Mouse (Mus musculus): ENCODE results near the gene Gm10840. TPM values are rescaled to one million over a fixed set of nuclear protein-coding genes. Genes with fewer than 3 reads are reported as not detected.
"Not testable (repeated sequence)": the region's sequence is repeated elsewhere in the genome, so short reads cannot be mapped to it uniquely, and the experiment has no call there.

The Gm10840 gene
- polyA plus RNA-seq, 1 experiment from 2014 or later: not detected

DNA sequence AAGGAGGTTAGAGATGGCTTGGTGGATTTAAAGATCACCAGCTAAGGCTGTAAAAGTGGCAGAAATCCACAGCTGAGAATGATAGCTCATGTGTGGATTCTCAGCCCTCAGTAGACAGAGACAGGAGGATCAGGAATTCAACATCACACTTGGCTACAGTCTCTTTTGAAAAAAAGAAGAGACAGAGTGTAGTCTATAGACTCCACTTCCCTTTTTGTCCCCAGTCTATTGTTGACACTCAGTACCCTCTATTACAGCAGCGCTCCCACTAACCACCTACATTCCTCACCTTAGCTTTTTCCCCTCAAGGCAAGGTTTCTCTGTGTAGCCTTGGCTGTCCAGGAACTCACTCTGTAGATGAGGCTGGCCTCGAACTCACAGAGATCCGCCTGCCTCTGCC is 31.1 kb downstream of the Gm10840 start:
- H3K4me1 ChIP-seq (ENCODE audit: control insufficient read depth, insufficient read depth, low read length): peaks cover 6% of the 10 kb centered on the region
- ATAC-seq (no peak), DNase-seq (ENCODE audit: low spot score) (no peak)
- no peak overlapping the region for H3K27ac ChIP-seq (ENCODE audit: low read depth, low read length)
- H3K36me3 ChIP-seq (ENCODE audit: control insufficient read depth, insufficient read depth, low read length): peaks cover 4% of the 10 kb centered on the region; the same call in 1 of the 2 replicates
- no peaks in the 10 kb centered on the region for H3K27me3 ChIP-seq (replicated peaks; ENCODE audit: control insufficient read depth, insufficient read depth, low read length)
- no peaks in the 10 kb centered on the region for H3K9me3 ChIP-seq (replicated peaks; ENCODE audit: control insufficient read depth, low read length)
- 91% methylated on average over 3 of the region's 3 CpGs for WGBS
- no peak overlapping the region for H3K4me3 ChIP-seq (ENCODE audit: low read depth, low read length)
- no peak overlapping the region for H3K9ac ChIP-seq (ENCODE audit: low read length)
- no peak overlapping the region for H3K4me2 ChIP-seq (ENCODE audit: low read length)

- Histone ChIP-seq H3K27me3 (replicated peaks; ENCODE audit: control insufficient read depth, insufficient read depth, low read length) (no peaks in the 10 kb centered on the region), H3K9ac (ENCODE audit: low read length) (no peak overlapping the region; the same call in 1 of the 2 replicates), H3K4me3 (ENCODE audit: low read depth, low read length) (peak overlapping the region; percentile 75; the same call in 1 of the 2 replicates), H3K27ac (ENCODE audit: low read depth, low read length) (no peak overlapping the region), H3K36me3 (ENCODE audit: control insufficient read depth, insufficient read depth, low read length) (peaks cover 4% of the 10 kb centered on the region; the same call in 1 of the 2 replicates), H3K4me2 (ENCODE audit: low read length) (peak overlapping the region; percentile 71), H3K4me1 (ENCODE audit: control insufficient read depth, insufficient read depth, low read length) (peaks cover 6% of the 10 kb centered on the region), H3K9me3 (replicated peaks; ENCODE audit: control insufficient read depth, low read length) (no peaks in the 10 kb centered on the region)
- DNase-seq (ENCODE audit: low spot score): no peak
- no peak for ATAC-seq
- WGBS: 92% methylated on average over 5 of the region's 5 CpGs
Observed at GRCm38 (mm10) chr11:106192241-106192640, 31.6 kb downstream of the Gm10840 start.

DNA sequence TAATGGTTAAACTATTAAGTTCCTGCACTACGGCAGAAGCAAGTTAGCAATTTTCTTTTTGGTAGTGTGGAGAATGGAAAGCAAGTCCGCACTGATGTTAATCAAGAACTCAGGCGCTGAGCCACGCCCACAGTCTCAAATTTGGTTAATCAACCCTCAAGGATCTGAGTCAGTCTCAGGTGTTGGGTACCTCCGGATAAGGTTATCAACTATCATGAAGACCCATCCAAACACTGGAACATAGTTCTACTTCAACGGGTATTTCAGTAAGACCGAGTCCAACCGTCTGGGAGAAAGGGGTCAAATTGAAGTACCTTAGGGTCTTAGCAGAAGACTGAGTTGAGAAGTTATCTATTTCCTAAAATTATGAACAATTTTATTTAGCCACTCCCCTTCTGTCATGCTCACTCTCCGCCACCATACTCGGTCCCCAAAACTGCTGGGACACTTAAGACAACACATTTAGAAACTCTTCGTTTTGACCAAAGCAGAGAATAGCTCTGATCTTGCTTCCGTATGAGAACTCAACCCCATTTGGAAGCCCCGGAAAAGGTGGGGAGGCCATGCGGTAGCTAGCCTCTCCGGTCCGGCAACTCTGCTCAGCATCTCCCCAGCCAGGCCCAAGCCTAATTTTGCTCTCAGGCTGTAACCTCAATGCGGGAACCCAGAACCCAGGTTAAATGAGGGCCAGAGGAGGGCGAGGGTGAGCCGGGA is 32.2 kb downstream of the Gm10840 start:
- peak overlapping the region; percentile 80 for H3K9ac ChIP-seq (ENCODE audit: low read length)
- DNase-seq (ENCODE audit: low spot score) (no peak), ATAC-seq (peak; percentile 22)
- no peaks in the 10 kb centered on the region for H3K9me3 ChIP-seq (replicated peaks; ENCODE audit: control insufficient read depth, low read length)
- peaks cover 6% of the 10 kb centered on the region for H3K4me1 ChIP-seq (ENCODE audit: control insufficient read depth, insufficient read depth, low read length)
- peak overlapping the region; percentile 78 for H3K27ac ChIP-seq (ENCODE audit: low read depth, low read length)
- H3K4me3 ChIP-seq (ENCODE audit: low read depth, low read length): peak overlapping the region; percentile 75
- no peaks in the 10 kb centered on the region for H3K27me3 ChIP-seq (replicated peaks; ENCODE audit: control insufficient read depth, insufficient read depth, low read length)
- WGBS: 11% methylated on average over 19 of the region's 19 CpGs
- H3K4me2 ChIP-seq (ENCODE audit: low read length): peak overlapping the region; percentile 71
- H3K36me3 ChIP-seq (ENCODE audit: control insufficient read depth, insufficient read depth, low read length): peaks cover 9% of the 10 kb centered on the region

DNA sequence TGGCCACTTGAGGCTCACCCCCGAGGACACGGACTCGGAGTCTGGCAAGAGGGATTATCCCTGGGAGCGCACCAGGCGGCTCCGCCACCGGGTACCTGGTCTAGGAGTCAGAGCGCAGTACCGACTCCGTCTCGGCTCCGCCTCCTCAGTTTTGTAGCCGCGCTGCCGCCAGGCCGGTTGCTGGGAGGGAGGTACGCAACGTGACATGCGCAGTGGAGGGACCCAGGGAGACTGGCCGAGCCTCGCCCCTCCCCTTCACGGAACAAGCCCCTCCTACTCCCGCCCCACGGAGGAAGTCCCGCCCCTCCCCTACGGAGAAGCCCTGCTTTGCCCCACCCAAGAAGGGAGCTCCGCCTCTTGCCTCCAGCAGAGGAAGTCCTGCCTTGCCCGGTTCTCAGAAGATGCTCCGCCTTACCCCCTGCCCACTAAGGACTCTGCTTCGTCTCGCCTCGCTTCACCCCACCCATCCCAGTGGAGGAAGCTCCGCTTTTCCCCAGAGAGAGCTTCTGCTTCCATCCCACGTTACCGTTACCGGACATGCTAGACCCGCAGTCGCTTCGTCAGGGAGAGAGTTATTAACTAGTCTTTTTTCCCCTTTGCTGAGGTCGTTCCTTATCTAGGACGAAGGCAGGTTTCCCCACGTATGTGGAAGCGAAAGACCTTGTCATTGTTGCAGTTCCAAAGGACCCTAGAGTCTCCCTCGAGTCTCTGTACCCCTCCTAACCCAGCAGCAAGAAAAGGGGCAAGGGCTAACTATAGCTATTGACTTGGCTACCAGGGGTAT is 32.9 kb downstream of the Gm10840 start:
- ATAC-seq: peak; percentile 98

DNA sequence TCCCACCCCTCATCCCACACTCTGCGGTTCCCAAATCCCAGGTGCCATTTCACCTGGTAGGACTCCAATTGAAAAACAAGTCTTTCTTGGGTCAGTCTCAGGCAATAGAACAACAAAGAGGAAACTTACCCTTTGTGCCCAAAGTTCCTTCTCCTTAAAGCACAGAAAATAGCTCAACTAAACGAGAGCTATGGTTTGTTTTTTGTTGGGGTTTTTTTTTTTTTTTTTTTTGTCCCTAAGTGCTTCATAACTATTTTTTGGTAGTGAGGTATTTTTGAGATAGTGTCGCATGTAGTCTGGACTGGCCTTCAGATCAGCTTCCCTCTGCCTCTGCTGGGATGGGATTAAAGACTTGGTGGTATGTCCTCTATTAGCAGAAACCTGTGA is 33.5 kb downstream of the Gm10840 start:
- peak overlapping the region; percentile 84 for H3K27ac ChIP-seq (ENCODE audit: low read depth, low read length)
- H3K4me2 ChIP-seq (ENCODE audit: low read length): peak overlapping the region; percentile 75
- peaks cover 6% of the 10 kb centered on the region for H3K4me1 ChIP-seq (ENCODE audit: control insufficient read depth, insufficient read depth, low read length)
- no peaks in the 10 kb centered on the region for H3K9me3 ChIP-seq (replicated peaks; ENCODE audit: control insufficient read depth, low read length)
- peak overlapping the region; percentile 75 for H3K9ac ChIP-seq (ENCODE audit: low read length)
- H3K36me3 ChIP-seq (ENCODE audit: control insufficient read depth, insufficient read depth, low read length): peaks cover 19% of the 10 kb centered on the region
- no peak for DNase-seq (ENCODE audit: low spot score)
- no peaks in the 10 kb centered on the region for H3K27me3 ChIP-seq (replicated peaks; ENCODE audit: control insufficient read depth, insufficient read depth, low read length)
- peak overlapping the region; percentile 75 for H3K4me3 ChIP-seq (ENCODE audit: low read depth, low read length)
- WGBS: 32% methylated on average over 3 of the region's 3 CpGs
- ATAC-seq: no peak

More for the DNA sequence above, 32.9 kb downstream of the Gm10840 start:
- H3K9ac ChIP-seq (ENCODE audit: low read length): peak overlapping the region; percentile 80
- under 1% methylated on average over 43 of the region's 44 CpGs for WGBS
- H3K9me3 ChIP-seq (replicated peaks; ENCODE audit: control insufficient read depth, low read length): no peaks in the 10 kb centered on the region
- peak overlapping the region; percentile 84 for H3K27ac ChIP-seq (ENCODE audit: low read depth, low read length)
- H3K4me3 ChIP-seq (ENCODE audit: low read depth, low read length): peak overlapping the region; percentile 75
- peaks cover 6% of the 10 kb centered on the region for H3K4me1 ChIP-seq (ENCODE audit: control insufficient read depth, insufficient read depth, low read length)
- H3K4me2 ChIP-seq (ENCODE audit: low read length): peak overlapping the region; percentile 75
- DNase-seq (ENCODE audit: low spot score): peak; percentile 98
- H3K36me3 ChIP-seq (ENCODE audit: control insufficient read depth, insufficient read depth, low read length): peaks cover 16% of the 10 kb centered on the region
- no peaks in the 10 kb centered on the region for H3K27me3 ChIP-seq (replicated peaks; ENCODE audit: control insufficient read depth, insufficient read depth, low read length)

GRCm38 (mm10) chr11:106194891-106195290 is 34.2 kb downstream of the Gm10840 start:
- WGBS: 93% methylated on average over 7 of the region's 7 CpGs

GRCm38 (mm10) chr11:106195341-106195740 is 34.7 kb downstream of the Gm10840 start:
- Histone ChIP-seq H3K4me3 (ENCODE audit: low read depth, low read length) (no peak overlapping the region), H3K27ac (ENCODE audit: low read depth, low read length) (no peak overlapping the region), H3K4me1 (ENCODE audit: control insufficient read depth, insufficient read depth, low read length) (peaks cover 6% of the 10 kb centered on the region), H3K4me2 (ENCODE audit: low read length) (no peak overlapping the region), H3K9me3 (replicated peaks; ENCODE audit: control insufficient read depth, low read length) (no peaks in the 10 kb centered on the region), H3K36me3 (ENCODE audit: control insufficient read depth, insufficient read depth, low read length) (peaks cover 21% of the 10 kb centered on the region), H3K9ac (ENCODE audit: low read length) (no peak overlapping the region), H3K27me3 (replicated peaks; ENCODE audit: control insufficient read depth, insufficient read depth, low read length) (no peaks in the 10 kb centered on the region)
- no peak for DNase-seq (ENCODE audit: low spot score)
- ATAC-seq: no peak

More at GRCm38 (mm10) chr11:106194891-106195290, 34.2 kb downstream of the Gm10840 start:
- peaks cover 6% of the 10 kb centered on the region for H3K4me1 ChIP-seq (ENCODE audit: control insufficient read depth, insufficient read depth, low read length)
- no peak overlapping the region for H3K4me2 ChIP-seq (ENCODE audit: low read length)
- ATAC-seq: no peak
- no peak overlapping the region for H3K9ac ChIP-seq (ENCODE audit: low read length)
- H3K9me3 ChIP-seq (replicated peaks; ENCODE audit: control insufficient read depth, low read length): no peaks in the 10 kb centered on the region
- peaks cover 21% of the 10 kb centered on the region for H3K36me3 ChIP-seq (ENCODE audit: control insufficient read depth, insufficient read depth, low read length)
- DNase-seq (ENCODE audit: low spot score): no peak
- no peak overlapping the region for H3K4me3 ChIP-seq (ENCODE audit: low read depth, low read length)
- no peaks in the 10 kb centered on the region for H3K27me3 ChIP-seq (replicated peaks; ENCODE audit: control insufficient read depth, insufficient read depth, low read length)
- H3K27ac ChIP-seq (ENCODE audit: low read depth, low read length): no peak overlapping the region

DNA sequence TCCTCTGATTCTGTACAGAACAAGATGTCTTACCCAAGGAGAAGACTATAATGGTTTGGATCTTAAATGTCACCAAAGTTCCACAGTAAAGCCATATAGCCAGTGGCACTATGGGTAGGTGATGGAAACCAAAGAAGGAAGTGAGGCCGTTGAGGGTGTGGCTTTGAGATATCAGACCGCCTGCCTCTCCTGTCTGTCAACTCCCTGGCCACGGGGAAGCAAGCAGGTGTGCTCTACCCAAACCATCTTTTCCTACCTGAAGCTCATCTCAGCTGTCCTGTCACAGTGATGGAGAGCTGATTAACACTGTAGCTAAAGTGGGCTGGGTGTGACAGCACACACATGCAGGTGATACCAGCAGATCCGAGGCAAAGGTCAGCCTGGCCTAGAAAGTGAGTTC is 37.6 kb downstream of the Gm10840 start:
- H3K4me1 ChIP-seq (ENCODE audit: control insufficient read depth, insufficient read depth, low read length): no peaks in the 10 kb centered on the region
- WGBS: 87% methylated on average over 4 of the region's 4 CpGs
- no peaks in the 10 kb centered on the region for H3K27me3 ChIP-seq (replicated peaks; ENCODE audit: control insufficient read depth, insufficient read depth, low read length)
- no peak overlapping the region for H3K9ac ChIP-seq (ENCODE audit: low read length)
- ATAC-seq (no peak), DNase-seq (ENCODE audit: low spot score) (no peak)
- H3K4me3 ChIP-seq (ENCODE audit: low read depth, low read length): no peak overlapping the region
- H3K4me2 ChIP-seq (ENCODE audit: low read length): no peak overlapping the region
- H3K27ac ChIP-seq (ENCODE audit: low read depth, low read length): no peak overlapping the region
- no peaks in the 10 kb centered on the region for H3K9me3 ChIP-seq (replicated peaks; ENCODE audit: control insufficient read depth, low read length)
- H3K36me3 ChIP-seq (ENCODE audit: control insufficient read depth, insufficient read depth, low read length): peaks cover 48% of the 10 kb centered on the region

- not testable (repeated sequence) for H3K9ac ChIP-seq (ENCODE audit: low read length); H3K4me1 ChIP-seq (ENCODE audit: control insufficient read depth, insufficient read depth, low read length); H3K4me2 ChIP-seq (ENCODE audit: low read length); H3K27me3 ChIP-seq (replicated peaks; ENCODE audit: control insufficient read depth, insufficient read depth, low read length); H3K9me3 ChIP-seq (replicated peaks; ENCODE audit: control insufficient read depth, low read length); DNase-seq (ENCODE audit: low spot score); H3K4me3 ChIP-seq (ENCODE audit: low read depth, low read length); ATAC-seq; H3K27ac ChIP-seq (ENCODE audit: low read depth, low read length)
- H3K36me3 ChIP-seq (ENCODE audit: control insufficient read depth, insufficient read depth, low read length): peaks cover 64% of the 10 kb centered on the region
- 97% methylated on average over 7 of the region's 7 CpGs for WGBS
Observed at GRCm38 (mm10) chr11:106199997-106200396, 39.3 kb downstream of the Gm10840 start.

All from forebrain, embryonic 14.5 days (tissue).